Mouse (Mus musculus) neural tube, embryonic 14.5 days (tissue): ENCODE data around the gene Galnt6. TPM values are rescaled to one million over a fixed set of nuclear protein-coding genes. Genes with fewer than 3 reads are reported as not detected.
A peak's percentile ranks its signal among the peaks of the same experiment; 100 is the strongest.

Experiments
- ATAC-seq: fragments of 200-750 bp; cut with Nextera tagmentation; 2 replicates; pipeline ENCODE4 v1.8.0; 2017; ENCODE audit warnings: low read depth, mild to moderate bottlenecking, moderate TSS enrichment, moderate library complexity
- H3K27ac ChIP-seq: fragments of 300-500 bp; sonication (generic); 2 replicates; pipeline ENCODE4 v1.5.1; 2014; ENCODE audit warnings: low read depth, mild to moderate bottlenecking, control low read depth, low read length, moderate library complexity, mixed read lengths
- H3K27me3 ChIP-seq: fragments of 300-500 bp; sonication (generic); 2 replicates; pipeline ENCODE4 v1.6.1; 2014; ENCODE audit warnings: low read length; ENCODE audit not compliant: control insufficient read depth, insufficient read depth
- H3K36me3 ChIP-seq: fragments of 300-500 bp; sonication (generic); 2 replicates; pipeline ENCODE4 v1.6.1; 2014; ENCODE audit warnings: low read length, mixed read lengths; ENCODE audit not compliant: control insufficient read depth, insufficient read depth
- H3K4me1 ChIP-seq: fragments of 300-500 bp; sonication (generic); 2 replicates; pipeline ENCODE4 v1.6.1; 2014; ENCODE audit warnings: low read length; ENCODE audit not compliant: control insufficient read depth, insufficient read depth
- H3K4me2 ChIP-seq: fragments of 300-500 bp; sonication (generic); 2 replicates; pipeline ENCODE4 v1.6.1; 2014; ENCODE audit warnings: mild to moderate bottlenecking, low read depth, low read length, control low read depth
- H3K4me3 ChIP-seq: fragments of 300-500 bp; sonication (generic); 2 replicates; pipeline ENCODE4 v1.5.1; 2014; ENCODE audit warnings: low read depth, low read length, control low read depth, mixed read lengths
- H3K9ac ChIP-seq: fragments of 300-500 bp; sonication (generic); replicated peaks from 2 replicates; pipeline ENCODE4 v1.6.1; 2014; ENCODE audit warnings: low read depth, mild to moderate bottlenecking, control low read depth, low read length, mixed read lengths
- H3K9me3 ChIP-seq: fragments of 300-500 bp; sonication (generic); 2 replicates; pipeline ENCODE4 v1.6.1; 2016; ENCODE audit warnings: low read length; ENCODE audit not compliant: control insufficient read depth
- WGBS: fragments of 180-500 bp; shearing (Covaris S2); extraction: QIAGEN DNeasy Blood & Tissue Kit; methylation state at CpG from one replicate; pipeline ENCODE4 v1.1.7; 2014; 5-methylcytosine and 5-hydroxymethylcytosine counted together
- polyA plus RNA-seq: library from polyadenylated mRNA; unstranded; fragments of >200 nt; fragmentation: Nextera tagmentation; extraction: Ambion mirVana; gene quantifications from 2 replicates; pipeline ENCODE4 v1.2.1, GENCODE M21; 2014

Gene Galnt6
- polyA plus RNA-seq, 1 experiment from 2014 or later, result 0.15 TPM

- Histone ChIP-seq H3K9ac (no peak overlapping the region), H3K4me1 (peaks cover 12% of the 10 kb centered on the region), H3K4me3 (no peak overlapping the region), H3K4me2 (no peak overlapping the region), H3K36me3 (peaks cover 6% of the 10 kb centered on the region; the same call in 1 of the 2 replicates), H3K9me3 (no peaks in the 10 kb centered on the region), H3K27me3 (no peaks in the 10 kb centered on the region), H3K27ac (no peak overlapping the region)
- ATAC-seq, result no peak
- WGBS, result 90% methylated on average over 13 of the region's 13 CpGs
These were observed 38.7 kb upstream of the Galnt6 start for GRCm38 (mm10) chr15:100767851-100768250.

GRCm38 (mm10) chr15:100766826-100767225 is 37.6 kb upstream of the Galnt6 start:
- Histone ChIP-seq H3K36me3 (peaks cover 2% of the 10 kb centered on the region; the same call in 1 of the 2 replicates), H3K27me3 (no peaks in the 10 kb centered on the region), H3K27ac (no peak overlapping the region), H3K4me2 (no peak overlapping the region), H3K9ac (no peak overlapping the region), H3K4me1 (peaks cover 13% of the 10 kb centered on the region), H3K9me3 (no peaks in the 10 kb centered on the region), H3K4me3 (no peak overlapping the region)
- ATAC-seq, result no peak
- 84% methylated on average over 9 of the region's 9 CpGs for WGBS

- ATAC-seq, result no peak
- no peaks in the 10 kb centered on the region for H3K27me3 ChIP-seq
- no peak overlapping the region for H3K27ac ChIP-seq
- 84% methylated on average over 16 of the region's 16 CpGs for WGBS
- no peak overlapping the region for H3K9ac ChIP-seq
- H3K4me2 ChIP-seq, result no peak overlapping the region
- H3K9me3 ChIP-seq, result no peaks in the 10 kb centered on the region
- peaks cover 15% of the 10 kb centered on the region for H3K4me1 ChIP-seq
- no peak overlapping the region for H3K4me3 ChIP-seq
- H3K36me3 ChIP-seq, result peaks cover 2% of the 10 kb centered on the region; the same call in 1 of the 2 replicates
These were observed 35.2 kb upstream of the Galnt6 start for GRCm38 (mm10) chr15:100764163-100764951.

GRCm38 (mm10) chr15:100762649-100763048 is 33.5 kb upstream of the Galnt6 start:
- peaks cover 15% of the 10 kb centered on the region for H3K4me1 ChIP-seq
- no peak for ATAC-seq
- WGBS, result 47% methylated on average over 8 of the region's 8 CpGs

GRCm38 (mm10) chr15:100761419-100762185 is 32.4 kb upstream of the Galnt6 start, which contains the start of gene Slc4a8:
Gene Slc4a8, plus strand, starts transcription at chr15:100761747.
- H3K9ac ChIP-seq, result peak within 1 kb of the TSS; percentile 82
- ATAC-seq, result peak; percentile 97
- H3K27me3 ChIP-seq, result no peaks in the 10 kb centered on the region
- peak within 1 kb of the TSS; percentile 86 for H3K27ac ChIP-seq
- H3K4me3 ChIP-seq, result peak within 1 kb of the TSS; percentile 81
- peaks cover 15% of the 10 kb centered on the region for H3K4me1 ChIP-seq
- H3K36me3 ChIP-seq, result no peaks in the 10 kb centered on the region; the same call in 1 of the 2 replicates
- WGBS, result under 1% methylated on average over 62 of the region's 64 CpGs
- H3K4me2 ChIP-seq, result peak within 1 kb of the TSS; percentile 70
- H3K9me3 ChIP-seq, result no peaks in the 10 kb centered on the region

More at GRCm38 (mm10) chr15:100762649-100763048, 33.5 kb upstream of the Galnt6 start:
- H3K9me3 ChIP-seq, result no peaks in the 10 kb centered on the region
- no peaks in the 10 kb centered on the region; the same call in 1 of the 2 replicates for H3K36me3 ChIP-seq
- H3K4me2 ChIP-seq, result peak overlapping the region; percentile 70
- peak overlapping the region; percentile 86 for H3K27ac ChIP-seq
- no peaks in the 10 kb centered on the region for H3K27me3 ChIP-seq
- peak overlapping the region; percentile 82 for H3K9ac ChIP-seq
- peak overlapping the region; percentile 81 for H3K4me3 ChIP-seq

GRCm38 (mm10) chr15:100761036-100761418 is 31.9 kb upstream of the Galnt6 start:
- no peaks in the 10 kb centered on the region for H3K27me3 ChIP-seq
- no peaks in the 10 kb centered on the region for H3K9me3 ChIP-seq
- H3K4me2 ChIP-seq, result peak overlapping the region; percentile 70
- no peaks in the 10 kb centered on the region; the same call in 1 of the 2 replicates for H3K36me3 ChIP-seq
- 0 out of 2 replicates have a peak overlapping the region, but pooled peaks have one; percentile 82 for H3K9ac ChIP-seq
- H3K27ac ChIP-seq, result peak overlapping the region; percentile 86
- H3K4me1 ChIP-seq, result peaks cover 15% of the 10 kb centered on the region
- 8% methylated on average over 9 of the region's 9 CpGs for WGBS
- peak; percentile 36; the same call in 1 of the 2 replicates for ATAC-seq
- peak overlapping the region; percentile 81 for H3K4me3 ChIP-seq

- no peaks in the 10 kb centered on the region for H3K36me3 ChIP-seq
- 92% methylated on average over 10 of the region's 10 CpGs for WGBS
- H3K9me3 ChIP-seq, result no peaks in the 10 kb centered on the region
- no peak for ATAC-seq
- no peak overlapping the region for H3K4me2 ChIP-seq
- no peaks in the 10 kb centered on the region for H3K27me3 ChIP-seq
- H3K9ac ChIP-seq, result no peak overlapping the region
- H3K4me1 ChIP-seq, result peaks cover 17% of the 10 kb centered on the region
- H3K27ac ChIP-seq, result no peak overlapping the region
- H3K4me3 ChIP-seq, result no peak overlapping the region
These were observed 30.1 kb upstream of the Galnt6 start for GRCm38 (mm10) chr15:100759286-100759685.

GRCm38 (mm10) chr15:100757527-100757978 is 28.4 kb upstream of the Galnt6 start:
- no peak overlapping the region for H3K9ac ChIP-seq
- H3K9me3 ChIP-seq, result no peaks in the 10 kb centered on the region
- H3K4me1 ChIP-seq, result peaks cover 5% of the 10 kb centered on the region; the same call in 1 of the 2 replicates
- ATAC-seq, result no peak
- 2% methylated on average over 7 of the region's 7 CpGs for WGBS
- no peak overlapping the region for H3K4me2 ChIP-seq
- H3K36me3 ChIP-seq, result no peaks in the 10 kb centered on the region
- no peaks in the 10 kb centered on the region for H3K27me3 ChIP-seq
- H3K27ac ChIP-seq, result no peak overlapping the region
- H3K4me3 ChIP-seq, result no peak overlapping the region
